Mouse (Mus musculus) telencephalon, adult 2 months (tissue): ENCODE data around the gene Ptprn.

Source experiments
- DNase-seq: peaks from one replicate; pipeline ENCODE4 v3.0.0-alpha.2; 2011; ENCODE audit warnings: low read depth, low spot score

The Ptprn gene

GRCm38 (mm10) chr1:75264091-75264880 is at the start of gene Ptprn:
TSS of gene Ptprn (minus strand) at chr1:75264502.
- DNase-seq, result peak; percentile 89

GRCm38 (mm10) chr1:75311694-75312093 is 47.4 kb upstream of the Ptprn start:
- DNase-seq, result no peak

GRCm38 (mm10) chr1:75304662-75305061 is 40.4 kb upstream of the Ptprn start:
- no peak for DNase-seq

GRCm38 (mm10) chr1:75294294-75294693 is 30.0 kb upstream of the Ptprn start:
- no peak for DNase-seq

- no peak for DNase-seq
Observed at GRCm38 (mm10) chr1:75293331-75293701, 29.0 kb upstream of the Ptprn start.

- DNase-seq, result no peak
Observed at GRCm38 (mm10) chr1:75292476-75293330, 28.4 kb upstream of the Ptprn start.

- DNase-seq, result no peak
Observed at GRCm38 (mm10) chr1:75291321-75291720, 27.0 kb upstream of the Ptprn start.

DNA sequence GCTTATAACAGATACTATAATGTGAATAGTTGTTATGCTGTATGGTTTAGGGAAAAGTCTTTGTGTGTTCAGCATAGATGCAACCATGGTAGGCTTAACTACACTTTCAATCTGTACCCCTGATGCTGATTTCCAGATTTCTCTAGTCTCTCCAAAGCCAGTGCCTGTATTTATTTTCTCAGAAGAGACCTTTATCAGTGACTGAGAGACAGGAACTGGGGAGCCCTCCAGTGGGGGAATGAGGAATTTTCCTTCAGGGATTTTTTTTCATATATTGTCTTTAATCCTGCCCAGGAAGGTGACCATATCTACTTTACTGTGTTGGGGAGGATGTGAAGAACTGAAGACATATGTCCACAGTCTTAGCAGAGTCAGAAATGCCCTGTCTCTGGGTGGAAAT is 26.3 kb upstream of the Ptprn start:
- no peak for DNase-seq

GRCm38 (mm10) chr1:75289888-75290431 is 25.7 kb upstream of the Ptprn start:
- peak; percentile 81 for DNase-seq

DNA sequence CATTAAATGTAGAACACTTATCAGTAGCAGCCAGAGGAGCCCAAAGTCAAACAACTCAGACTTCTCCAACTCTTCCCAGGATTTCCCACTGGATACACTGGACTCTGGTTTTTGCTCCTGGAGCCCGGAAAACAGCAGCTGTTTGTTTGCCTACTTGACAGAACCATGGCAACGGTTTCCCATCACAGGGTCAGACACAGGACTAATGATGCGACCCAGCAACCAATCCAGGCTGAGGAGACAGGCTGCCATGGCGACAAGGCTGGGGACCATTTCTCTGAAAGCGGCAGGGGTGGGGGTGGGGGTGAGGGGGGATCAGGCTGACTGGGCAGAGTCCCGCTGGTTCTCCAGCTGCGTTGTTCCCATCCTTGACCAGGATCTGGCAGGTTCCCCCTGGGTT is 25.1 kb upstream of the Ptprn start:
- no peak for DNase-seq

DNA sequence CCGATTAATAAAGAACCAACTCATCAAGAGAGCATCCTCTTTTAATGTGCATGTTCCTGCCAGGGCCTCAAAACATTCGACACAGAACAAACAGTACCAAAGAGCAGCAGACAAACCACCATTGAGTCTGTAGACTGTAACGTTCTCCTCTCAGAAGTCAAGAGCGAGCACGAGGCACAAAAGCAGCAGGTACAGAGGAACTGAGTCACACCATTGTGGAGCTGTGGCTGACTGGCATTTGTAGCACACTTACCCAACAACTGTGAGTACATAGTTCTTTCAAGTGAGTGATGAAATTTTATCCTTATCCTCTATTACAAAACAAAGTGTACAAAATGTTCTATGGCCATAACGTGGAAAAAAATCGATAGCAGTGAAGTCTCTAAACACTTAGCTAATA is 20.6 kb upstream of the Ptprn start:
- no peak for DNase-seq

DNA sequence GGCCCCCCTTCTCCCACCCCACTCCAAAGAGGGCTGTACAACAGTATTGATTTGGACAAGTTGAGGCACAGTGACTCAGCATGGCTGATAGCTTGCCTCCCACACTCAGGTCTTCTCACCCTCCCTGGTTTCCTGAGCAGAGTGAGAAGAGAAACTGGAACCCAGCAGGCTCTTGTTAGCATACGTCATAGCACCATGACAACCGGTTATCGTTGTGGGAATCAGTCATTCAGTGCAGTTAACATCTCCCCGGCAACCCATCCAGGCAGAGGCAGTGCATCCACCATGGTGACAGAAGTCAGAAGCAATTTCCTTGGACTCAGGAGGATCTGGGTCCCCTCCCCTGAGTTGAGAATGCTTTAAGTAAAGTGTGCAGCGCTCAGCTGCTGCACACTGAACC is 18.7 kb upstream of the Ptprn start:
- DNase-seq, result peak; percentile 78

GRCm38 (mm10) chr1:75278228-75278627 is 13.9 kb upstream of the Ptprn start, which contains the start of gene Resp18:
TSS of gene Resp18 (minus strand) at chr1:75278415.
- DNase-seq, result no peak

DNA sequence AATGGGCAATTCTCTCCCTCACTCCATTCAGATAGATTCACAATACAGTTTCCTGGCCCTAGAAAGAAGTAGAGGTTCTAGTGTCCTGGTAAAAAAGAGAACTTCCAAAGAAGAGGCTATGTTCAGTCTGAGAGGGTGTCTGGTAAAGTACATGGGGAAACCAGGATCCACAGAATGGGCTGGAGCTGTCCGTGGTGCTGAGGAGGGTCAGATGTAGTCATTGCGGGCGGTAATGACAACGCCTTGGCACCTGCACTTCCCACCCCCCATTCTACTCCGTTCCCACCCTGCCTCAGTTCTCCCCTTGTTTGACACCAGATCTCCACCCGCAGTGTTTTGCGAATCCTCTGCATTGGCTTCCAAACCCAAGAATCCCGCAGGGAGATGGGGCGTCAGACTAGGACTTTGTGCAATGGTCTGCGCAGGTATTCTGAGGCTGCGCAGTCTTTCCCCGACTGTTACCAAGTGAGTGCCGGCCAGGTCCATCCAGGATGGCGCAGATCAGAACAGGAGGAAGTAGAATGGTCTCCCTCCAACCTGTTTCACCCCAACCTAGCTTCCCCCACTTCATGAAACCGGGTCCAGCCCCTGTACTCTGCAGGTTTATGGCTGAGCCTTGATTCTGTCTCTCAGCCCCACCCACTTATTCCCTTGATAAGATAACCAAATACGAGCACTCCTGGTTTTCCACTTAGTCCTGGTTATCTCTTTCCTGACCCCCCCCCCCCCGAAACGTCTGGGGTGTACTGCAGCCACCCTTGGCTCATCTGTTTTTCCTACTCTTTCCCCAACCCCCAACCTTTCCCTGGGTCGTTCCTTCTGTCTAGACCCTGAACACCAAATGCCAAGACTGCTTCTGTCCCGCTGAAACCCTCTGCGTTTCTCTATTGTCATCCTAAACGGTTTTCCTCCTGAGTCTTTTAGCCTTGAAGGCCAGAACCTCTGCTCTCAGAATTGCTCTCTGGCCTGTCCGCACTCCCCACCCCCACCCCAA is 13.2 kb upstream of the Ptprn start:
- DNase-seq, result no peak

DNA sequence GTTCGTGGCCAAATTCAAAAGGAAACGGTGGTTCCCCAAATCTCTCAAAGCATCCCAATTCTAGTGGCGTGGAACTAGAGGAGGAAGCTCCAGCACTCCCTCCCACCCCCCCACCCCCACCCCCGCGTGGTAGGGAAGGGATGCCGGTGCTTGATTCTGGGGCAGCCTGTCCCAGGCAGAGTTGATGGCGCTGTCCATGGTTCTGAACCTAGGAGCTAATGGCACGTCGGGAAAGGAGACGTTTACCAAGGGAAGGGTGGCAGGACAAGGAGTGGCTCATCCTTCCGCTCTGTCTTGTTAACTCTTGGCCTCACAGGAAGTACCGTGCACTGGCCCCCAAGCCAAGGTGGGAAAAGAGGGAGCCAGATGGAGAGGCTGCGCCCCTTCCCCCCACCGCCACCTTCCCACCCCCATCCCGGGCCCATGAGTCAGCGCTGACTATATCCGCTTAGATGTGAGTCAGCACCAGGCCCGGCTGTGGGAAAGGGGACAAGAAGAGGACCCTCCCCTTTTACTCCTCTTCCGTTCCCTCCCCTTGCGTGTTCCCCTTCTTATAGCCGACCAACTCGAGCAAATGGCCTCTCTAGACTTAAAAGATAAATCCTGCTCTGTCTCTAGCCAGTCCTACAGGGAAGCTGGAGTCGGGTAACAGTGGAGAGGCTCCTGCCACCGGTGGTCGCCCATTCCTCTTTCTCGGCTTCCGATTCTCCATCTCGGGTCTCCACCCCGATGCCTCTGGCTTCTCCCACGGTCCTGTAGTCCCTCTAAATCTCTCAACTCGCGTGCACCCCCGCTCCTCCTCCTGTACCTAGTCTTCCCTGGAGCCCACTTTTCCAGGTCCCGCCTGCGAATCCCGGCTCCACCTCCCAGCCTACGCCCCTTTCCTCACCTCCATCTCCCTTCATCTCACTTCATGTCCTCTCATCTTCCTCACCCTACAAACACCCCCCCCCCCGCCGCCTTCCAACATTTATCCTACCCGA is 1.0 kb downstream of the Ptprn start:
- peak; percentile 76 for DNase-seq

DNA sequence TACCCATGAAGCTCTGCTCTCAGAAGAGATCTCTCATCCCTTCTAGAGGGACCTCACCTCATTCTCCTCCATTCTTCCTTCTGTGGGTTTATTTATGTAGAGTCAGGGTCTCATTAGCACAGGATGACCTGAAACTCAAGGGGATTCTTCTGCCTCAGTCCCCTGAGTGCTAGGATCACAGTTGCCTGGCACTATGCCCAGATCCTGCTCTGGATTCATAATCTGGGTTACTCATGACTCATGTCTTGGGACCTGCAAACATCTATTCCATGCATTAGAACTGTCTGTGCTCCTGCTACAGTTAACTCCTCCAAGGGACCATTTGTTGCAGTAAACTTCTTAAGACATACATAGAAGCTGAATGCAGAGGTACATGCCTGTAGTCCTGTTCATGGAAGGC is 3.0 kb downstream of the Ptprn start:
- DNase-seq, result no peak

GRCm38 (mm10) chr1:75255516-75256046 is 8.7 kb downstream of the Ptprn start:
- no peak for DNase-seq

DNA sequence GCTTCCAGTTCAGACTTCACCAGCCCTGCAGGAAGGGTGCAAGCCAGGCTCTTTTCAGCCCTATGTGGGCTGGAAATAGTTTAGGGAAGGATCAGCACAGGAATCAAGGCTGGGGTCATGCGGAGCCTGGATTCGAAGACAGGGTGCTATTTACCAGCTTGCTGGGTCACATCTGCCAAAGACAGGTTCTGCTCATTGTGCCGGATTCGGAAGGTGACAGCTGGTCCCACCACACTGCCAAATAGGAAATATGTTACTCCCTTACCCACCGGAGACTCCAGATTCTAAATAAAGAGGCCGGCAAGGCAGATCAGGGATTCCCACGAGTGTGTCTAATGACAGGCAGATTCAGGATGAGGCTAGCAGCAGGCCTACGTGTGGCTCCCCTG is 9.7 kb downstream of the Ptprn start:
- DNase-seq, result no peak

DNA sequence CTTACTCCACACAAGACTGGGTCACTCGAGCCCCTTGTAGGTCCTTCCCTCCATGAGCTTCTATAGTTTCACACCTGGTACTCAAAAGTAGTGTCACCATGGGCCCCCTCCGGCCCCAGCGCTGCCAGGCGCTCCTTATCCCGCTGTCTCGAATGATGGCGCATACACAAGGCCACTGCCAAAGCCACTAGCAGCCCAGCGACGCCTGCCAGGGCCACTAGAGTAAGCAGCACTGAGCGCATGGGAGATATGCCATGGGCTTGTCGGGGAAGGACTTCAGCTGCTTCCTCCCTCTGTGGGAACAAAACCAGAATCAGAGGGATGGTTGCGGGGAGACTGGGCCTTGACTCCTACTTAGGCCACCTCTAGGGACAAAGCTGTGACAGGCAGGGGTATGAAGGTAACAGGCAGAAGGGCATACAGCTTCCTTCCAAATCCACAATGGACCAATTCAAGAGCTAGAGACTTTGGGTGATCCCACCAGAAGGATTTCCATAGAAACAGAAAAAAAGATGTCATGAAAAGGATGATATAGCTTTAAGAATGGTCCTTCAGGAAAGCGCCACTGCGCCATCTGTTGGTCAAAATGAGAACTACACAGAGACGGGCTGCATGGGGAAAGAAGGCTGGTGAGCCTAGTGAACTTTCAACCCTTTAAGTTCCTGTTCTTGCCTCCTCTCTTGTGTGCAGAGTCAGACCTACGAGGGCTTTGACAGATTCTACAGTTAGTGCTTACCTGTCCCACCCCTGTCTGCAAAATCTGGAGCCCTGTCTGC is 10.3 kb downstream of the Ptprn start:
- no peak for DNase-seq
